Mouse (Mus musculus) lung, adult 2 months (tissue): ENCODE measurements around the gene Nt5c3b.

Experiments
- CTCF ChIP-seq: fragments of 200-500 bp; IDR thresholded peaks from 2 replicates; pipeline ENCODE4 v1.5.1; 2011; ENCODE audit warnings: mild to moderate bottlenecking, low read length, control low read depth; ENCODE audit not compliant: insufficient read depth
- POLR2A ChIP-seq: fragments of 200-500 bp; IDR thresholded peaks from 2 replicates; pipeline ENCODE4 v1.6.1; 2011; ENCODE audit warnings: low read depth, mild to moderate bottlenecking, control low read depth, low read length, borderline replicate concordance; ENCODE audit errors: extremely low read depth

GRCm38 (mm10) chr11:100441797-100442196, at the start of gene Nt5c3b, which contains the start of gene Klhl10:
- TF ChIP-seq POLR2A, result no peak
- no peak for TF ChIP-seq CTCF
